Mouse (Mus musculus) heart, adult 11 months (tissue): ENCODE results near the gene Card19.

Experiments
- DNase-seq: peaks from one replicate; pipeline ENCODE4 v3.0.0; 2022

Card19 gene

DNA sequence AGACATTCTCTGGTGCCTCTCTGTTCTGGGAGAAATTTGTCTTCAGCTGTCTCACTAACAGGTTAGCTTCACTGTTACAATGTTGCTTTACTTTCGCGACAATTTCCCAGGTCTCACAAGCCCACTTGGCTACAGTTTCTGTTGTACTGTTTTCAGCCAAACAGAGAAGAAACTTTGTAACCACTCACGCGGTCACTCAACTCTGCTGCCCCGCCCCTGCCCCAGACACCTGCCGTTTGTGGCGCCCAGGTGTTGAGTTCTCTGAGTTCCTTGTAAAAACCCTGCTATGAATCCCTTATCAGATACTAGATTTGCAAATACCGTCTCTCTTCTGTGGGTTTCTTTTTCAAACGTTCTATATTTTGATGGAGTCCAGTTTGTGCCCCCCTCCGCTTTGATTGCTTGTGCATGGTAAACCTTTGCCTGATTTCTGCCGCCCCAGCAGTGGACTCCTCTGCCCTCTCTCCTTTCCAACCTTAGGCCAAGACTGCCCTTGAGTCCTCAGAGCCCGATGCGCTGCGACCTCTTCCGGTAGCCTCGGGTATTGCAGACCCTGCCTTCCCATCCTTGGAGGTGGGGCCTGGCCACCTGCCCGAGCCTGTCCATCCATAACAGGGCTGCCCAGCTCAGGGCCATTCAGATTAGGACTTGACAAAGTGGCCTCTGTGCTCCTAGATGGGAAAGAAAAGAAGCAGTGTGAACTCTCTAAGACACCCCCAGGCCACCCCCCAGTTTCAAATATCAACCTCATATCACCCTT lies 46.2 kb downstream of the Card19 start:
- peak; percentile 97 for DNase-seq

DNA sequence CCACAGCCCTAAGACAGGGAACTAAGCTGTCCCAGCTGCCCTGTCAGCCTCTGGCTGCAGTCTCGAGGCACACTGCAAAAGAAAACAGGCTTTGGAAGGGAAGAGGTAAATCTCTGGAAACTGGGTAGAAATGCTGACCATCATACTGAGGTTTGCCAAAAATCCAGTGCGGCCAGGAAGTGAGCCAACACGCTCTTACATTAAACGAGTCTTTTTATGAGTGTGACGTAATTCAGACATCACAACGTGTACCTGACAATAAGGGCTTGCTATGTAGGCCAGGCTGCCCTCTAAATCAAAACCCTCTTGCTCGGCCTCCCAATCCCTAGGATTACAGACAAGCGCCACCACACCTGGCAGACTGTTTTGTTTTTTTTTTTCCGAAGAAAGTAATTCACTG lies 48.8 kb downstream of the Card19 start:
- DNase-seq: no peak

- no peak for DNase-seq
Measured at GRCm38 (mm10) chr13:49163645-49164044, 52.2 kb downstream of the Card19 start.

GRCm38 (mm10) chr13:49162722-49163121 lies 53.1 kb downstream of the Card19 start:
- no peak for DNase-seq

GRCm38 (mm10) chr13:49161236-49161635 lies 54.6 kb downstream of the Card19 start:
- no peak for DNase-seq

GRCm38 (mm10) chr13:49158040-49158713 lies 57.7 kb downstream of the Card19 start:
- no peak for DNase-seq

DNA sequence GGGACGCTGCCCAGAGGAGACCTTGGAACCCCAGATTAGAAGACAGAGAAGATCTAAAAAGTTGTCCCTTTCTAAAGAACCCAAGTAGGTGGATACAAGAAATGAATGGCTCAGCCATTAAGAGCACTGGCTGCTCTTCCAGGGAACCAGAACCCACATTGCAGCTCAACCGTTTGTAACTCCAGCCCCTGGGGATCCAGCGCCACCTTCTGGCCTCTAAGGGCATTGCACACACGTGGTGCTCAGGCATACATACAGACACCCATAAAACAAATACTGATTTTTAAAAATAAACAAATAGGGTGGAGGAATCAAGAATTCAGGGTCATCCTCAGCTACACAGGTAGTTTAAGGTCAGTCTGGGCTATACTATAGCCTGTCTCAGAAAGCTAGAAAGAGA lies 59.2 kb downstream of the Card19 start:
- DNase-seq: no peak

DNA sequence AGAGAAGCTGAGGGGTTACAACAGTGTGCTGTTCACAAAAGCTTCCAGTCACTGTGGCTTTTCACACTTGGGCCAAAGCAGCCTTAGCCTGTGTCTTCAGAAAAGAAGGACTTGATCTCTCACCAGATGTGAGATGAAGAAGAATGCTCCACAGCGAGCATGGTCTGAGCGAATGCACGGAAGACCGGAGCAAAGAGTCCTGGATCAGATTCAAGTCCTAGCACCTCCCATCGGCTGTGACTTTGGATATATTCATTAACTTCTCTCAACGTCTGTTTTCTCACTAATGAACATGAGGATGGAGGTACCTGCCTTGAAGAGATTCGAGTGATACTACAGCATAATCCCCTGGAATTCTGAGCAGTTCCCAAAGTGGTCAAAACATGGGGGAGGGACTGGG lies 61.2 kb downstream of the Card19 start:
- no peak for DNase-seq

GRCm38 (mm10) chr13:49154028-49154427 lies 61.8 kb downstream of the Card19 start:
- no peak for DNase-seq
